Mouse (Mus musculus): ENCODE results near the gene Ldlr. TPM values are rescaled to one million over a fixed set of nuclear protein-coding genes. Genes with fewer than 3 reads are reported as not detected.
A peak's percentile ranks its signal among the peaks of the same experiment; 100 is the strongest.
"Not testable (repeated sequence)": the region's sequence is repeated elsewhere in the genome, so short reads cannot be mapped to it uniquely, and the experiment has no call there.

Gene Ldlr
- total RNA-seq, 2 experiments from 2014 or later: 13.7 to 14.1 TPM

DNA sequence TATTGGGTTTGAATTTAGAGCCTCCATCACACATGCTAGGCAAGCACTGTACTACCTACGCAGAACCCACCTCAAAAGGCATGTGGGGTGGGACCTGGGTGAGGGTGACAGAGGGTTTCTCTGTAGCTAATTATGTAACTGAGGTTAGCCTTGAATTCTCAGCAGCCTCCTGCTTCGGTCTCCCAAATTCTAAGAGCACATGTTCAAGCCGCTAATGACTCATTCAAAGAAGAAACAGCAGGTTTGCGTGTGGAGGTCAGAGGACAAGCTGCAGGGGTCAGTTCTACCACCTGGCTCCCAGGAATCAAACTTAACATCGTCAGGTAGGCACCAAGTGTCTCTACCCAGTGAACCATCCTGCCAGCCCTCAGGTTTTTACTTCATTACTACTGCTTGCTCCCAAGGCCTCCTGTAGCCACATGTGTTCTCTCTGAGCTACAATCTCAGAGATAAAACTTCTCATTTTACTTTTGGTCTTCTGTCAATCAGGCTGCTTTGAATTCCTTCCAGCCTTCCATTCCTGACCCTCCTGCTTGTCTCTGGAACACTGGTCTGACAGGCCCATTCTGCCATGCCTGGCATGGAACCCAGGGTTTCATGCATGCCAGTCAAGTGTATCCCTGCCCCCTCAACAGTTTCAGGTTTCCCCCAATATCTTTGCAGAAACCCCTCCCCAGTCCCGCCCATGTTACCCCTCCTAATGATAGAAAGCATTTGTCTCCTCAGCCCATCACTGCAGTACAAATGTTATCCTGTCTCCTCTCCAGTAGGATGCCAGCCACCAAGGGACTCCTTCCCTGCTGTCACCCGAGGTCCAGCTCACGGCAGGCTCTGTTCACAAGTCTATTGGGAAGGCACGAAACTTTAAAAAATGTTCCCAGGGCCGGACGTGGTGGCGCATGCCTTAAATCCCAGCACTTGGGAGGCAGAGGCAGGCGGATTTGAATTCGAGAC, 35.6 kb downstream of the Ldlr start:
- no peak for DNase-seq

DNA sequence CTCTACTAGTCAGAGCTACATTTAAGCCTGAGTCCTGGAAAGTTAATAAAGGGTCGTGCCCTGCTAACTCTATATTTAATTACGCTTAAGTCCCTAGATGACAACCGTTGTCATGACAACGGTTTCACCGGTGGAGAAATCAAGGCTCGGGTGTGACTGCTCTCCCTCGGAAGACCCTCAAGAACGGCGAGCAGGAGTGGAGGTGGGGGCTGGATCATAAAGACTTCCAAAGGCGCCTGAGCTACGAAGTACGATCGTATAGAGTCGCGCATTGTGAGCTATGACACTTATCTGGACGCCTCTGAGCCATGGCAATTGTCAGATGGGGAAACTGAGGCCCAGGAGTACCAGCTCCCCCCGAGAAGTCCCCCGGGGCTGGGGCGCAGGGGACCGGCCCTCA, 36.4 kb downstream of the Ldlr start:
- no peak for DNase-seq

DNA sequence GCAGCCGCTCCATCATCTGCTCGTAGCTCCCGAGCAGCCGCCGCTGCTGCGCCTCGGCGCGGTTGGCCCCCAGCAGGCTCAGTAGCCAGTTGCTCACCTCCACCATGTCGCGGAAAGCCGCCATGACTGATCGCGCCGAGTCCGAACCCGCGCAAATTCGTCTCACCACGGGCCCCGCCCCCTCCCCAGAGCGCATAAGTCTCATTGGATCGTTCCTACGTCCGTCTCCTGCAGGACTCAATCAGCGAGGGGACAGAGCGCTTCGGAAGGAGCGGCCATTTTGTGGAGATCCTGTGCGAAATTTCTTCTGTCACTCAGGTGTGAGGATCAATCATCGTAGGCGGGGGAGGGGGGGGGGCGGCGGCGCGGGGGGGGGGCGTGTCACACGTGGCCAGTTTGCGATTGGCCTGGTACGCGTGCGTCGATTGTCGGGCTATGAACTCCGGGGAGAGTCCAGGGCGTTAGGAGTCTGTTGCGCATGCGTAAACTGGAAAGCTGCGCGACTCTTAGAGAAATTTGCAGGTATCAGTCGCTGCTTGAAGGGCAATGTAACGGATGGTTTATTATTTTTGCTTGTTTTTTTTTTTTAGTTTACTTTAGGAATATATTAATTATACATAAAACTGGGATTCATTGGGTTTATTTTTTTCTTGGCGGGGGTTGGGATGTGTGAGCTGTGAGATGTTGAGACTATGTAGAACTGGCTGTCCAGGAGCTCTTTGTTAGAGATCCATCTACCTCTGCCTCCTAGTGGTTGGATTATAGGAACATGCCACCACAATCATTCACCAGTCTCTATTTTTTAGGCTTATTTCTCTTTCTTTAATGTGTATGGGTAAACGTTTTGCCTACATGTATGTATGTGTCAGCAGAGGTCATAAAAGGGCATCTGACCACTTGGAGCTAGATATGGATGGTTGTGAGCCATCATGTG, 37.1 kb downstream of the Ldlr start, which contains the start of gene Spc24:
TSS of gene Spc24 (minus strand) at position 149 of the 934 bp plus-strand sequence.
- DNase-seq: peak; percentile 93 to 95

DNA sequence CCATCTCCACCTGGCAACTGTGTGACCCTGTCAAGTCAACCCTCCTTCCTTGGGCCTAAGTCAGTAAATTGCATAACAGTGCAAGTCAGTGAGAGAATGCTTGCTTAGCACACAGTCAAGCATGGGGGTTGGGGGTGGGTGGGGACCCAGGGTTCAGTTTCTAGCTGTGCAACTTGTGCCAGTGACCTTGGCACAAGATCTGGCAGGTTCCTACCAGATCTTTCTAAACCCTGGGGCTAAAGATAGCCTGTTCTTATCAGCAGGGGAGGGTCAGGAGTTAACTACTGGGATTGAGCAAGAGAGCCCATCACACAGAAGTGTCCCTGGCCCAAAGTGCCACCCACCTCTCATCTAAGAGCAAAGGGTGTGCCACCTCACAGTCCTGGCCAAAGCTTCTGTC, 38.9 kb downstream of the Ldlr start:
- DNase-seq: no peak

DNA sequence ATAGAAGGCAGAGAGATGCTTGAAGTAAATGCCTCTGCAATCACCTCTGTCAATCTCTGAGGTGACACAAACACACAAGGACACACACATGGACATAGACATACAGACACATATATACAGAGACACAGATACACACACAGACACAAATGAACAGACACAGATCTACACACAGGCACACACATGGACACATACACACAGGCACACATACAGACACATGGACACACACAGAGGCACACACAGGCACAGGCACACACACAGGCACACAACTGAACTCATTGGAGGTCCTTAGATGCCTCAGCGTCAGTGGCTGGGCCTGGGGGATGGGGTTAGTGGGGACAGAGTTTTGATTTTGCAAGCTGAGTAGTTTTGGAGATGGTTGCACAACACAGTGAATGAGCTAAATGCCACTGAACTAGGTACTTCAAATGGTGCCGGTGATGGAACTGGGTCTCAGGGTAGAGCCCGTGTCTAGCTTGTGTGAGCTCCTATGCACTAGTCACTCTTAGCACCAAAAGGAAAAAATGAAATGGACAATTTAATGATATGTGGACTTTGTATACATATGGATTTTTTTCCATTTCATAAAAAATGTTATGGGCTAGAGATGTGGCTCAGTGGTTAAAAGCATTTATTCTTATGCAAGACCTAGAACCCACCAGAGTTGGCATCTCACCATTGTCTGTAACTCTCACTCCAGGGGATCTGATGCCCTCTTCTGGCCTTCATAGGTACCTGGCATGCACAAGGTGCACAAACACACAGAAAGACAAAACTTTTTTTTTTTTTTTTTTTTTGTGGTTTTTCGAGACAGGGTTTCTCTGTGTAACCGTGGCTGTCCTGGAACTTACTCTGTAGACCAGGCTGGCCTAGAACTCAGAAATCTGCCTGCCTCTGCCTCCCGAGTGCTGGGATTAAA, 41.1 kb downstream of the Ldlr start:
- DNase-seq: no peak

DNA sequence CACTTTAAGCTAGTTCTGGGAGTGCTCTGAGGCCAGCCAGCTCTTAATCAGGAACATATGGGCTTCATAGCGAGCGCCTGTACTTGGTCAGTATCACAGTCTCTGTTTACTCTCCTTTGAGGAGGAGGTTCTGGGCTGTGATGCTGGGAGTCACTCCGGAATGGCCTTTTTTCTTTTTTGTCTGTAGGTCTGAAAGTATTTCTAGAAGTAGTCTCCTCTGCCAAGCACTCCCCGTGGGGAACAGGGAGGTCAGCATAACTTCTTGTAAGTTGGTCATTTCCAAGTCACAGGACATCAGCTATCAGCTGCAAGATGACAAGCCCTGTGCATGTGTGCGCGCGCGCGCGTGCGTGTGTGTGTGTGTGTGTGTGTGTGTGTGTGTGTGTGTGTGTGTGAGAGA, 44.6 kb downstream of the Ldlr start:
- no peak for DNase-seq

DNA sequence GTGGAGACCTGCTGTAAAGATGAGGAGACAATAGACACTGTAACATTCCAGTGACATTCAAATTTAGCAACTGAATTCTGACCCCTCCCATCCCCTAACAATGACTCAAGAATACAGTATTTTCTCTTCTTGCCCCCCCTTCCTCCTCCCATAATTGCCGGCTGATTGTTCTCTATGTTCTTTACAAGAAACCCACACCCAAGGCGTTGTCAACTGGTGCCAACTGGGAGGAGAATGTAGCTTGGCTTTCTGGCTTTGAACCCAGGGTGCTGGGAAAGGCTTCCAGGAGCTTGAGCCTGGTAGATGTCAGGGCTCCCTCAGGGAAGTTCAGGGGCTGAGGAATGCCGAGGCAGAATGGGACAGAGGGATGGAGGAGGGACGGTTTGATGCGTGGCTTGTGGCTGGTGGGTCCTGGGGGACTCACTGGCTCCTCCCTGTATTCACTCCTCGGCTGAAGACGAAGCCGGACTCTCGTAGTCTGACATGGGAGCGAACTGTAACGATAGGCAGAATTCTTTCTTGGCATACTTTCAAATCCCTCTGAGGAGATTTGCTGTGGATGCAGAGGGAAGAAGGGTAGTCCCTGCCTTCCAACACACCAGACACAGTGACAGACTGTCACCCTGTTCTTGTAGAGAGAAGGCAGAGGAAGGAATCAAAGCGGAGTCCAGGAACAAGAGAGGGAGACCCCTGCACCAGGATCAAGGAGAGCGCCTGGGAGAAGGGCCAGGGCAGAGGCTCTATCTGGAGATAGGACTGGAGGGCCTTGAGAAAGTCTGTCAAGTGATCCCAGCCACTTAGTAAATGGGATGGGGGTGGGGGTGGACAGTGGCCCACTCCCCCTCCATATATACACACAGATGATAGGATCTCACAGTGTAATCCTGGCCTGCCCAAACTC, 45.5 kb downstream of the Ldlr start:
- no peak for DNase-seq

DNA sequence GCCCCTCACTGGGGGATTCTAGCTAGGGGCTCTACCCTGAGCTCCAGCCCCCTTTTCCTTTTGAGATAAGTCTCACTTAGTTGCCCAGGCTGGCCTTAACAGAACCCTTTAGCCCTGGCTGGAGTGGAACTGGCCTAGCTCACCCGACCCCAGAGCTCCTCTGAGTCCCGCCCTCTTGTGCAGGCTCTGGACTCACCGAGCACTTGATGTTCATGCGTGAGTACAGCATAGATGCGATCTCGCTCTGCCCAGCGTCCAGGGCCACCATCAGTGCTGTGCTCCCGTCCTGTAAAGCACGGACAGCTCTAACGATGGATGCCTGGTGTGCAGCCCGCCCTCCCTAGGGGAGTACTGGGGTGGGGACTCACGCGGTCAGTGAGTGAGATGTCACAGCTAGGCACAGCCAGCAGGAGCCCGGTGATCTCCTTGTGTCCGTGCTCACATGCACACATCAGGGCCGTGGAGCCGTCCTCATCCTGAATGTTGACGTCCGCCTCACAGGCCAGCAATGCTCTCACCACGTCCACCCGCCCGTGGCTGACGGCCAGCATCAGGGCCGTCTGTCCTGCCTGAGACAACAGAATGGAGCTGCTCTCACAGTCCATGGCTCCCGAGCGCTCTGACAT, 46.4 kb downstream of the Ldlr start:
- DNase-seq: no peak

DNA sequence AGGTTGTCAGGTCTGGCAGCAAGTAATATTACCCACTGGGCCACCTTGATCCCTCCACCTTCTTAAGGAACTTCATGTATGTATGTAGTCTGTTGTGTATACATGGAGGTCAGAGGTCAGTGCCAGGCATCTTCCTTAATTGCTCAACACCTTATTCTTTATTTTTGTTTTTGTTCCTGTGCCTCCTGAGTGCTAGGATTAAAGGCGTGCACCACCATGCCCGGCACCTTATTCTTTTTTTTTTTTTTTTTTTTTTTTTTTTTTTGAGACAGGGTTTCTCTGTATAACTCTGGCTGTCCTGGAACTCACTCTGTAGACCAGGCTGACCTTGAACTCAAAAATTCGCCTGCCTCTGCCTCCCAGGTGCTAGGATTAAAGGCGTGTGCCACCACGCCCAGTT, 50.1 kb downstream of the Ldlr start:
- DNase-seq: not testable (repeated sequence)

DNA sequence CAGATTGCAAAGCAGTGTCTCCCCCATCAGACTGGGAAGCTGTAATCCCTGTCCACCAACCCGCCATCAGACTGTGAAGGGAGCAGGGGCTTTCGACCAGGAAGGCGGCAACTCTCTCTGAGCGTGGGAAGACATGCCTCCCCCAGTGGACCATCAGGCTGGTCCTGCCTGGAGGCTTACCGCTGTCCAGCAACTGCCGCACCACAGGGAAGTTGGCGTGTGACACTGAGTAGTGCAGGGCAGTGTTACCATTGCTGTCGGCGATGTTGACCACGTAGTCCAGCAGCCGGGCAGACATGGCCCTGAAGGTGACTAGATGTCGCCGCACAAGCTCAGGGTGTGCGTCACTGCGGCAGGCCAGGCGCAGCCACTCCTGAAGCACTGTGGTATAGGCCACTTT, 51.1 kb downstream of the Ldlr start:
- DNase-seq: no peak

DNA sequence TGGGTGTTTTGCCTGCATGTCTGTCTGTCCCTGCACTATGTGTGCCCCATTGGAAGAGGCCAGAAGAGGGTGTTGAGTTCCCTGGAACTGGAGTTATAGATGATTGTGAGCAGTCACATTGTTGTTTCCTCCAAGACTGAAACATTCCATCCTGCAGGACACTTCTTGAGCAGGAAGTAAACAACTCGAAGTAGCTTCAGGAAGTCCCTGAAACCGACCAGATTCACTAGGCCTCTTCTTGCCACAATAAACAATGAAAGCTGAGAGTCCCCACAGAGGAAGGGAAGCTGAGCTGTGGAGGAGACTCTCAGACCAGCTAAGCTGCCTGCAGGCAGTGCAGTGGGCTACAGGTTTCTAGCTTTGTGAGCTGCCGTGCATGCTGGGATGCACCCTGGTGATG, 54.4 kb downstream of the Ldlr start:
- no peak for DNase-seq

DNA sequence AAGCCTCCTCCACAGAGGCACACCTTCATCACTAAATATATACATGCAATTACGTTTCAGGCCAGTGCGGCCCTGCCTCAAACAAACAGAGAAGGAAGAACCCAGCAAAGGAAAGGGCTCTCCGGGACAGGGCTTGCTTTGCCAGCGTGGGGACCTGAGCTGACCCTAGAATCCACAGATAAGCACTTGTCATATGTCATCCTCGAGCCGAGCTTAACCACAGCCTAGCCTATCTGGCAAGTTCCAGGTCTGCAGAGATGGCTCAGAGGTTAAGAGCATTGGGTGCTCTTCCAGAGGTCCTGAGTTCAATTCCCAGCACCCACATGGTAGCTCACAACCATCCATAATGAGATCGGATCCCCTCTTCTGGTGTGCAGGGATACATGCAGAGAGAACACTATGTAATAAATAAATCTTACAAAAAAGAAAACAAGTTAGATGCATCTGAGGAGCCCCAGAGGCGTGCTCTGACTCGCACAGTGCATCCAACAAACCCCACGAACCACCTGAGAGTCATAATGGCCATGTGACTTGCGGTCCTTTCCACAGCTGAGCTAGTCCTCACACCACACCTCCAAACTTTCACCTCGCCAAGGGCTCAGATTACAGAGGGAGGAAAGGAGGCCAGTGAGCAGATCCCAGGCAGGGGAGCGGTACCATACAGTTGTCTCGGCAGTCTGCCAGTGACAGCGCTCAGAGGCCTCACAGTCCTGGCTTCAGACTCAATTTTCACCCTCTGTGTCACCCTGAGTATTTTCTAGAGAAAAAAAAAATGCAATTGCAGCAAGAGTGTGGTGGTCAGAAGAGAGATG, 58.6 kb downstream of the Ldlr start:
- DNase-seq: no peak

DNA sequence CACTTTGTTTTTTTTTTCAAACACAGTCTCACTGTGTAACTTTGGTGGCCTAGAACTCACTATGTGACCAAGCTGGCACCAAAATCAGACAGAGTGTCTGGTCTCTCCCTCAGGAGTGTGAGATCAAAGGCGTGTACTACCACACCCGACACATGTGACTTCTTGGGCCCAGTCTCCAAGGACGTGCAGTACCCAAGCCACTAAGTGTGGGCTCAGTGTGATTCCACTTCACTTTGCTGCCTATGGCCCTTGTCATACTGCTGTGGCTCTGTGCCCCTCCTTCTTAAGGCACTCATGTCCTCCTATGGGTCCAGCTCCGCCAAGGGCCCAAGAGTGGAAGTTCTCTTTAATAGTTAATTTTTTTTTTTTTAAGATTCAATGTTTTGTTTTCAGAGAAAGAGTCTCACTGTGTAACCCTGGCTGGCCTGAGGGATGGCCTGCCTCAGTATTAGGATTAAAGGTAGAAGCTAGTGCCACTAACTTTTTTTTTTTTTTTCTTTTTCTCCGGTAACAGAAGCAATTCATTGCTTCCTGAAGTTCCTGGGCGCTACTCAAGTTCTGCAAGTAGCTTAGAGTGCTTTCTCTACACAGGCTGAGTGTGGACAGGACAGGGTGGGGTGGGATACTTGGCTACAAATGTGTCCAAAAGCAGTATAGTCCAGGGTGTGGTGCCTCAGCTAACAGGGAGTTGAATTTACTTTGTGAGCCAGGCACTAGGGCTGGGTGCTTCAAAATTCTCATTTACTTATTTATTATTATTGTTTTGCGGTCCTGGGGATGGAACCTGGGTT, 61.4 kb downstream of the Ldlr start:
- no peak for DNase-seq

DNA sequence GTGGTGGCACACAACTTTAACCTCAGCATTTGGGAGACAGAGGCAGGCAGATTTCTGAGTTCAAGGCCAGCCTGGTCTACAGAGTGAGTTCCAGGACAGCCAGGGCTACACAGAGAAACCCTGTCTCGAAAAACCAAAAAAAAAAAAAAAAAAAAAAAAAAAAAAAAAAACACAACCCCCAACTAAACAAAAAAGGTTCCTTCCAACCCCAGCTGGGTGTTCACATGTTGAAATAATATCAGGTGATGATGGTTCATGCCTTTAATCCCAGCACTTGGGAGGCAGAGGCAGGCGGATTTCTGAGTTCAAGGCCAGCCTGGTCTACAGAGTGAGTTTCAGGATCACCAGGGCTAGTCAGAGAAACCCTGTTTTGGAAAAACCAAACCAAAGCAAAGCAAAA, 63.0 kb downstream of the Ldlr start:
- DNase-seq: not testable (repeated sequence)

DNA sequence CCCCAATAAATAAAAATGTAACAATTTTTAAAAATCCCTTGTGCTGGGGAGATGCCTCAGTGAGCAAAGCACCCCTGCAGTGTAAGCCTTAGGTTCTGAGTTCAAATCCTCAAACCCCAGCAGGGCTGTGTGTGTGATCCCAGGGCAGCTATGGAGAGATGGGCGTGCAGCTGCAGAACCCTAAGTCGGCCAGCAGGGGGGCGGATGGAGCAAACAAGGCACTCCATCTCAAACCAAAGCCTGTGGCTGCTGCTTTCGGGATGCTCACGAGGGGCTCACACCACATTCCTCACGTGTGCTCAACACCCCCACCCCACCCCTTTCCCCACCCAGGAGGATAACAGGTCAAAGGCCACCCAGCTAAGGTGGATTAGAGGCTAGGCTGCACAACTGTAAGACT, 63.6 kb downstream of the Ldlr start:
- peak; percentile 39 to 41 for DNase-seq

DNA sequence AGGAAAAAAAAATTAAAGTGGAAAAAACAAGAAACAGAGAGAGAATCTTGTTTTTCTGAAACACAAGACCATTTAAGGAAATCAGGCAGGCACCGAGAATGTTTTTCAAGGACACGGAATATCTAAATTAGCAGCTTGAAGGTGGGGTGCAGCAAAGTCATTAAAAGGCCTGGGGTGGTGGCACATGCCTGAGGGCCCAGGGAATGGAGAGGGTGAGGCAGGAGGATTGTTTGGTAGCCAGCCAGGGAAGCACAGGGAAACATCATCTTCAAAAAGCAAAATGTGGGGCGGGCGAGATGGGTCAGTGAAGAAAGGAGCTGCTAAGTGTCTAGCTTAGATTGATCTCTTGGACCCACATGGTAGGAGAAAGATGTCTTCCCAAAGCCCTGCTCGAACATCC, 64.4 kb downstream of the Ldlr start:
- no peak for DNase-seq

DNA sequence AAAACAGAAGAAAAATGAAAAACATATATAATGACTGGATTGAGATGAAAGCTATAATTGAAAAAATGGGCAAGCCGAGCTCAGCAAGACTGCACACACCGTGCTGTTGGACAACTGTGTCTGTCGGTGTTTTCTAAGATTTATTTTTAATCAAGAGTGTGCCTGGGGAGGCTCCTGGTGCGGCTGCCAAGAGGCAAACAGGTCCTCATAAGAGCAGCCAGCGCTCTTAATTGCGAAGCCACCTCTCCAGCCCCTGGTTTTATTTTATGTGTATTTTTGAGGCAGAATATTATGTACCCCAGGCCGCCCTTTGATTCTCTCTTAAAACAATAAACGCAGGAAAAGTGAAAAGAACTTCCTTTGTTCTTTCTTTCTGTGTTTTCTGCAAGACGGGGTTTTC, 65.0 kb downstream of the Ldlr start:
- DNase-seq: no peak

DNA sequence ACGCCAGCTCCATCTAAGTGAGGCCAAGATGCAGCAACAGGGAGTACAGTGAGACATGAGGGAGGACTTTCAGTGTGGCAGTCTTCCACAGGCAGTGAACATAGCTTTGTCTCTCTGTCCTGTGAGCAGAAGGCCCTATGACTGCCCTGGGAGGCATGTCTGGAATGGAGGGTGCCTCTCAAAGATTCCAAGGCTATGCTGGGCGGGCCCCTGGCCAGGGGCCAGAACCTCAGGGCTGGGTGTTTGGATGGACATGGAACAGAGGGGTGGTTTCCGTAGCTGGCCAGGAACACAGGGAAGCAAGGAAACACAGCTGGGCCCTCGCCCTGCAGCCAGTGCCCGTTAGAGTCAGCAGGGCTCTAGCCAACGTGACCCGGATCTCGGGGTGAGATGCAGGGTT, 68.6 kb downstream of the Ldlr start:
- no peak for DNase-seq

DNA sequence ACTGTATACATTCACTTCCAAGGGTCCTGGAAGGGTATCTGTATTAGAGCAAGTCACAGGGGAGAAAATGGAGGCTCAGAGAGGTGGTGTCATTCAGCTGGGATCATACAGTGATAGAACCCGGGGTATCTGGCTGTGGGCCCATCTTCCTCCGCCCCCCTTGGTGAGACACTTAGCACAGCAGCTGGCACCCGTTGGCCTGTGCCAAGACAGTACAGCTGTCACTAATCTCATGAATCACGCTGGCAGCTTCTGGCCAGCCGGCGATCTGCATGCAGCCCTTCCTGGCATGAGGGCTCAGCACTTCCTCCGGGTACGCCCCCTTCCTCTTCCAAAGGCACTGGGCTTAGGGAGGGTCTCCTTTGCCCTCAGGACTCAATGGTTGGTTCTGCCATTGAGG, 69.4 kb downstream of the Ldlr start:
- peak; percentile 72 to 73 for DNase-seq
